Mouse (Mus musculus) embryonic facial prominence, embryonic 14.5 days (tissue): ENCODE measurements around the gene Iffo1. TPM values are rescaled to one million over a fixed set of nuclear protein-coding genes. Genes with fewer than 3 reads are reported as not detected.

Experiments
- ATAC-seq: fragments of 200-750 bp; cut with Nextera tagmentation; 2 replicates; pipeline ENCODE4 v1.8.0; 2017; ENCODE audit warnings: low read depth, moderate number of reproducible peaks, moderate TSS enrichment
- DNase-seq: peaks from one replicate; pipeline ENCODE4 v3.0.0-alpha.2; 2015; ENCODE audit warnings: low spot score
- H3K27ac ChIP-seq: fragments of 300-500 bp; sonication (generic); replicated peaks from 2 replicates; pipeline ENCODE4 v1.5.1; 2014; ENCODE audit warnings: low read depth, mild to moderate bottlenecking, low read length, moderate library complexity
- H3K27me3 ChIP-seq: fragments of 300-500 bp; sonication (generic); replicated peaks from 2 replicates; pipeline ENCODE4 v1.6.1; 2014; ENCODE audit warnings: low read length; ENCODE audit not compliant: control insufficient read depth, insufficient read depth
- H3K36me3 ChIP-seq: fragments of 300-500 bp; sonication (generic); 2 replicates; pipeline ENCODE4 v1.6.1; 2014; ENCODE audit warnings: low read length, mixed read lengths; ENCODE audit not compliant: control insufficient read depth, insufficient read depth
- H3K4me1 ChIP-seq: fragments of 300-500 bp; sonication (generic); 2 replicates; pipeline ENCODE4 v1.6.1; 2014; ENCODE audit warnings: antibody characterized with exemption, low read length; ENCODE audit not compliant: control insufficient read depth, insufficient read depth
- H3K4me2 ChIP-seq: fragments of 300-500 bp; sonication (generic); 2 replicates; pipeline ENCODE4 v1.6.1; 2014; ENCODE audit warnings: low read depth, mild to moderate bottlenecking, low read length, moderate library complexity, mixed read lengths
- H3K4me3 ChIP-seq: fragments of 300-500 bp; sonication (generic); 2 replicates; pipeline ENCODE4 v1.5.1; 2014; ENCODE audit warnings: low read depth, mild to moderate bottlenecking, low read length
- H3K9ac ChIP-seq: fragments of 300-500 bp; sonication (generic); 2 replicates; pipeline ENCODE4 v1.6.1; 2014; ENCODE audit warnings: low read depth, mild to moderate bottlenecking, low read length, moderate library complexity, mixed read lengths
- H3K9me3 ChIP-seq: fragments of 300-500 bp; sonication (generic); 2 replicates; pipeline ENCODE4 v1.6.1; 2016; ENCODE audit warnings: low read length; ENCODE audit not compliant: control insufficient read depth
- WGBS: fragments of 180-500 bp; shearing (Covaris S2); extraction: QIAGEN DNeasy Blood & Tissue Kit; methylation state at CpG from one replicate; pipeline ENCODE4 v1.1.7; 2014; 5-methylcytosine and 5-hydroxymethylcytosine counted together
- polyA plus RNA-seq: library from polyadenylated mRNA; unstranded; fragments of >200 nt; fragmentation: Nextera tagmentation; extraction: Ambion mirVana; gene quantifications from 2 replicates; pipeline ENCODE4 v1.2.1, GENCODE M21; 2014

Iffo1 gene
- polyA plus RNA-seq, 1 experiment from 2014 or later = 43.7 TPM

DNA sequence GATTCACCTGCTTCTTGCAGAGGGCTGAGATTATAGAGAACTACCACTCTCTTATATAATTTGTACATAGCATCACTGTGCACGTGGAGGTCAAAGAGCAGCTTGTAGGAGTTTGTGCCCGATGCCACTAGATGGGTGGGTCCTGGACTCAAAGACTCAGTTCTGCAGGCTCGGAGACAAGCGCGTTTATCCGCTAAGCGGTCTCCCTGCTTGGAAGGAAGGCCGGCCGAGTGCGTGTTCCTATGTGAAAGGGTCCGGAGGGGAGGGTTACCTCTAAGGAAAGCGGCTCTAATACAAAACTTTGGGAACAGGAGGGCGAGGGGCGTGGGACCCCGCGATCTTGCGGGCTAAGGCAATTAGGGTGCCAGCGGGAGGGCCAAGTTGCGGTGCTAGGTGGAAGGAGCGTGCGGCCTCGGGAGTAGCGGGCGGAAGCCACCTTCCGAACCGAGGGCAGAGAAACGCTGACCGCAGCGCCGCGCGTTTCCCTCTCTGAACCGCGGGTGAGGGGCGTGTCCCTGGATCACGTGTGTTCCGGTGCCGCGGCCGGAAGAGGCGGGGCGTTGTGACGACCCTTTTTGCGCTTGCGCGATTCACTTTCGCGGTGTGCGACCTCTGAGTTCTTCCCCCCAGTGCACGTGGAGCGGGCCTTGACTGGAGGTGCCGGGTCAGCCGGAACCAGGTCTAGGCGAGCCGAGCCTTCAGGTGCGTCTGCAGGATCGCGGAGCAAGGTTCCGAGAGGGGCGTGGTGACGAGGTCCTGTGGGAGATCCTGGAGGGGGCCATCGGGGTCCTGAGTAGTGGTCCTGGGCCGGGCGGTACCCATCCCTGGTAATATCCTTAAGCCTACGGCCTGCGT, 13.5 kb upstream of the Iffo1 start, which contains the start of gene Nop2:
Gene Nop2 (plus strand): TSS at position 608 of the 855 bp plus-strand sequence.
- Histone ChIP-seq H3K9me3 (no peaks in the 10 kb centered on the region), H3K27ac (peak within 1 kb of the TSS; percentile 85), H3K9ac (peak within 1 kb of the TSS; percentile 81), H3K27me3 (no peaks in the 10 kb centered on the region), H3K4me2 (peak within 1 kb of the TSS; percentile 73), H3K4me1 (0 out of 2 replicates have a peak, but pooled peaks cover 4% of the 10 kb centered on the region), H3K4me3 (peak within 1 kb of the TSS; percentile 86), H3K36me3 (peaks cover 75% of the 10 kb centered on the region)
- WGBS = 1% methylated on average over 60 of the region's 66 CpGs
- ATAC-seq (peak; percentile 94), DNase-seq (peak; percentile 97)

DNA sequence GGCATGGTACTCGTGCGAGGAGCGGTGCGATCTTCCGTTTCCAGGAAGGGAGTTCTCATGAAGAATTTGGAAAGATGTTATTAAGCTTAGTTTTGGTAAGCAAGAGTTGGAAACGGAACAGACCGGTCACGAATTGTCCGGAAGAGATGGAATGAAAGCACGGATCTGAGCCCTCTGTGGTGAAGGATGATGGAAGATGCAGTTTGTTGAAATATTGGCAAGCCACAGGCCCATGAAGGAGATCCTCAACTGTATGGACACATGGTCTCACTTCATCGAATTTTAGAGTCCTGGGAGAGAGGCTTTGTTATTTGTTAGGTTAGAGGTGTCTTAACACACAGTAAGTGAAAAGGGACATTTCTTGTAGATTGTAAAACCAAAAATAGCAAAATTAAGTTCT, 12.6 kb upstream of the Iffo1 start:
- no peaks in the 10 kb centered on the region for H3K27me3 ChIP-seq
- no peak overlapping the region for H3K27ac ChIP-seq
- H3K4me2 ChIP-seq = peak overlapping the region; percentile 73
- no peak for ATAC-seq
- H3K36me3 ChIP-seq = peaks cover 74% of the 10 kb centered on the region
- H3K4me1 ChIP-seq = 0 out of 2 replicates have a peak, but pooled peaks cover 4% of the 10 kb centered on the region
- peak overlapping the region; percentile 86 for H3K4me3 ChIP-seq
- peak overlapping the region; percentile 81 for H3K9ac ChIP-seq
- no peaks in the 10 kb centered on the region for H3K9me3 ChIP-seq
- 8% methylated on average over 11 of the region's 11 CpGs for WGBS
- no peak for DNase-seq

DNA sequence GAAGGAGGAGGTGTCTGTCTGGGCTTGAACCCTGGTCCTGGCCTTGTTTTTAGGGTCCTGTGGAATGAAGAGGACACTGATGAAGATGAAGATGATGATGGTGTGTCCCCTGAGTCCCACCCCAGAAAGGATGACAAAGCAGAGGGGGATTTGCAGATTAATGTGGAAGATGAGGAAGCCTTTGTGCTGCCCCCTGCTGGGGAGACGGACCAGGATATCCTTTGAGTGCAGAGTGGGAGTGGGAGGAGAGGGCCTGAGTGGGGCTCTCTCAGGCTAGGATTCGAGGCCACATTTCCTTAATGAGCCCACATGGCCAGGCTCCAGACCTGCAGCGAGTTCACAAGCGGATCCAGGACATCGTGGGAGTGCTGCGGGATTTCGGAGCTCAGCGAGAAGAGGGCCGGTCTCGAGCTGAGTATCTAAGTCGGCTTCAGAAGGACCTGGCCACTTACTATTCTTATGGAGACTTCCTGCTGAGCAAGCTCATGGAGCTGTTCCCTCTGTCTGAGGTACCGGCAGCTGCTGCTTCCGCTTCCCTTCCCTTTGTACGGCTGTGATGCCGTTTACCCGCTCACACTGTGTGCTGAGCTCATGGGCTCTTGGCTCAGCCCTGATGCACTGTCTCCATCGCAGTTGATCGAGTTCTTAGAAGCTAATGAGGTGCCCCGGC, 7.9 kb upstream of the Iffo1 start:
- H3K27me3 ChIP-seq = no peaks in the 10 kb centered on the region
- H3K27ac ChIP-seq = no peak overlapping the region
- H3K4me1 ChIP-seq = 0 out of 2 replicates have a peak, but pooled peaks cover 4% of the 10 kb centered on the region
- H3K9ac ChIP-seq = no peak overlapping the region
- H3K4me2 ChIP-seq = no peak overlapping the region
- WGBS = 91% methylated on average over 19 of the region's 19 CpGs
- H3K9me3 ChIP-seq = no peaks in the 10 kb centered on the region
- H3K36me3 ChIP-seq = peaks cover 89% of the 10 kb centered on the region
- DNase-seq (no peak), ATAC-seq (no peak)
- H3K4me3 ChIP-seq = no peak overlapping the region

DNA sequence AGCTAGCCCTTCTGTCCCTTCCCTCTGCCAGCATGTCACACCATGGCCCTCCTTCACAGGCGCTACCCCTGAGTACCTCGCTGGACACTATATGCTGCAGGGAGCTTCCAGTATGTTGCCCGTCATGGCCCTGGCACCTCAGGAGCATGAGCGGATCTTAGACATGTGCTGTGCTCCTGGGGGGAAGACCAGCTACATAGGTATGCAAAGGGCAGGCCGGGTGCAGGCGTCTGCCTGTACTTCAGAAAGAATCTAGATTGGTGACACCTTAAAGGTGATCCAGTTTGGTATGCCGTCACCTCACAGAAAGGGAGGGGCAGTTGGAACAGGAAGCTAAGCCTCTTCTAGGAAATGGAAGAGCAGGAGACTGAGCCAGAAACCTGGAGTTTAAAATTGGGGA, 5.3 kb upstream of the Iffo1 start:
- H3K27me3 ChIP-seq = no peaks in the 10 kb centered on the region

DNA sequence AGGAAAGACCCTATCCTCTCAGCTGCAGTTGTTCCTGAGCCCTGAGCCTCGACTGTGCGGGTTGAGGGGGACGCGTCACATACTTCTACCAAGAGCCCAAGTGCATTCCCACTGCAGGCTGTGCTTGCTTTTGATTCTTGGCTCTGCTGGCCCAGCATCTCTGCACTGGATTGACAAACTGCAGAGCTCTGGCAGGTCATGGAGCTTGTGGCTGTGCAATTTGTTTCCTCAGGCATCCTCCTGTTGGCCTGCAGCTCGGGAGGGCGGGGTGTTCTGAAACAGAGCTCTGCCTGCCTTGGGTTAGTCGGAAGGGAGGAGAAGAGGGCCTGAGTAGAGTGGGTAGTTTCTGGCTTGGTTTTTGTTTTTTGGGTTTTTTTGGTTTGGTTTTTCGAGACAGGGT, 2.6 kb upstream of the Iffo1 start:
- Histone ChIP-seq H3K36me3 (peaks cover 66% of the 10 kb centered on the region), H3K9me3 (no peaks in the 10 kb centered on the region), H3K9ac (no peak overlapping the region), H3K4me1 (peaks cover 17% of the 10 kb centered on the region), H3K4me2 (no peak overlapping the region), H3K27me3 (no peaks in the 10 kb centered on the region), H3K27ac (no peak overlapping the region), H3K4me3 (no peak overlapping the region)
- 94% methylated on average over 8 of the region's 8 CpGs for WGBS
- DNase-seq = no peak
- no peak for ATAC-seq

More for the DNA sequence above, 5.3 kb upstream of the Iffo1 start:
- no peak overlapping the region for H3K4me3 ChIP-seq
- H3K4me2 ChIP-seq = no peak overlapping the region
- H3K9me3 ChIP-seq = no peaks in the 10 kb centered on the region
- ATAC-seq = no peak
- H3K36me3 ChIP-seq = peaks cover 91% of the 10 kb centered on the region
- no peak overlapping the region for H3K27ac ChIP-seq
- H3K4me1 ChIP-seq = no peaks in the 10 kb centered on the region
- no peak for DNase-seq
- 92% methylated on average over 7 of the region's 7 CpGs for WGBS
- H3K9ac ChIP-seq = no peak overlapping the region

DNA sequence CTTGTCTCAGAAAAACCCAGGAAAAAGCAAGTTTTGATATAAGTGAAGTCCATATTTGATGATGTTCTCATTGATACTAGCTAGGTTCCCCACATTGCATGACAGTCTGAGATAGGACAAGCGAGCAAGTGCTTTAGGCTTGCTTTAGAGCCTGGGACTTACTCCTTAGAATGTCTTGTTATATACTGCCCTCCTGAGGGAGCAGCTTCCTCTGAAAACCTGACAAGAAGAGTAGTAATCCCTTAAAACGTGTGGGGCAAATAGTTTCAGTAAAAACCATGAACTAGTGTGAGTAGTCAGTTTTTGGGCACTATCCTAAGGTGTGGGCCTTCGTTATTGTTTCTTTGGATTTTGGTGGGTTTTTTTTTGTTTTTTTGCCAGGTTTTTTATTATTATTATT, 1.9 kb upstream of the Iffo1 start:
- Histone ChIP-seq H3K36me3 (peaks cover 59% of the 10 kb centered on the region), H3K4me2 (no peak overlapping the region), H3K27ac (no peak overlapping the region), H3K9ac (no peak overlapping the region), H3K9me3 (no peaks in the 10 kb centered on the region), H3K4me1 (peaks cover 18% of the 10 kb centered on the region), H3K4me3 (no peak overlapping the region), H3K27me3 (no peaks in the 10 kb centered on the region)
- 83% methylated on average over 3 of the region's 3 CpGs for WGBS
- no peak for ATAC-seq
- DNase-seq = no peak

DNA sequence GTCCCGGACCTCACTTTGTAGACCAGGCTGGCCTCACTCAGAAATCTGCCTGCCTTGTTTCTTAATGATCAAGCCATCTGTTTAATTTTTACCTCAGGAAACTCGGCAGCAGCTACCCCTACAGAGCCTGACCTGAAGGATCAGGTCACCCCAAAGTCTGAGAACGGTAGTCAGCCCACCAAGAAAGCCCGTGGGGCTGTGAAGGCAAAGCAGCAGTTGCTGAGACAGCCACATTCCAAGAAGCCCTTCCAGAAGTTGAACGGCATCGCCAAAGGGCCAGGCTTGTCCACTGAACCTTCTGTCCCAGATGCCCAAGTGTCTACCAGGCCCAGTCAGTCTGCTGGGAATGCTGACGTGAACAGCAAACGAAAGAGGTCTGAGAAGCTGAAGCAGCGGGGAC, 1.1 kb upstream of the Iffo1 start:
- no peak overlapping the region for H3K4me3 ChIP-seq
- peaks cover 52% of the 10 kb centered on the region for H3K36me3 ChIP-seq
- H3K9me3 ChIP-seq = no peaks in the 10 kb centered on the region
- ATAC-seq (no peak), DNase-seq (no peak)
- no peaks in the 10 kb centered on the region for H3K27me3 ChIP-seq
- peaks cover 18% of the 10 kb centered on the region for H3K4me1 ChIP-seq
- no peak overlapping the region for H3K4me2 ChIP-seq
- WGBS = 73% methylated on average over 9 of the region's 9 CpGs
- H3K9ac ChIP-seq = no peak overlapping the region
- H3K27ac ChIP-seq = no peak overlapping the region

DNA sequence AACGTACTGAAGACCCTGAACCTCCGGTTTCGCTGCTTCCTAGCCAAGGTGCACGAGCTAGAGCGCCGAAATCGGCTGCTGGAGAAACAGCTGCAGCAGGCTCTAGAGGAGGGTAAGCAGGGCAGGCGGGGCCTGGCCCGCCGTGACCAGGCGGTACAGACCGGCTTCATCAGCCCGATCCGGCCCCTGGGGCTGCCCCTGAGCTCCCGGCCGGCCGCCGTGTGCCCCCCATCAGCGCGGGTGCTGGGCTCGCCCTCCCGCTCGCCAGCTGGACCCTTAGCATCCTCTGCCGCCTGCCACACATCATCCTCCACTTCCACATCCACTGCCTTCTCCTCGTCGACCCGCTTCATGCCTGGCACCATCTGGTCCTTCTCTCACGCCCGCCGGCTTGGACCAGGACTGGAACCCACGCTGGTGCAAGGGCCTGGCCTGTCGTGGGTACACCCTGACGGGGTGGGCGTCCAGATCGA, 474 bp downstream of the Iffo1 start:
- Histone ChIP-seq H3K4me1 (peaks cover 18% of the 10 kb centered on the region), H3K4me3 (peak overlapping the region; percentile 71), H3K36me3 (peaks cover 36% of the 10 kb centered on the region), H3K4me2 (peak overlapping the region; percentile 93), H3K27me3 (no peaks in the 10 kb centered on the region), H3K9me3 (no peaks in the 10 kb centered on the region), H3K9ac (peak overlapping the region; percentile 81), H3K27ac (peak overlapping the region; percentile 89)
- peak; percentile 46 for ATAC-seq
- peak; percentile 41 for DNase-seq
- 2% methylated on average over 24 of the region's 35 CpGs for WGBS
